Mouse (Mus musculus) hindbrain, embryonic 15.5 days (tissue): ENCODE measurements around the gene Gm5134. TPM values are rescaled to one million over a fixed set of nuclear protein-coding genes. Genes with fewer than 3 reads are reported as not detected.
A peak's percentile ranks its signal among the peaks of the same experiment; 100 is the strongest.

Experiments
- ATAC-seq: fragments of 200-750 bp; cut with Nextera tagmentation; 2 replicates; pipeline ENCODE4 v1.8.0; 2017; ENCODE audit warnings: low read depth, moderate number of reproducible peaks, moderate TSS enrichment; ENCODE audit not compliant: low FRiP score
- H3K27ac ChIP-seq: fragments of 300-500 bp; sonication (generic); replicated peaks from 2 replicates; pipeline ENCODE4 v1.5.1; 2015; ENCODE audit warnings: mild to moderate bottlenecking, inconsistent platforms
- H3K27me3 ChIP-seq: fragments of 300-500 bp; sonication (generic); 2 replicates; pipeline ENCODE4 v1.6.1; 2015; ENCODE audit warnings: control low read depth, inconsistent platforms
- H3K36me3 ChIP-seq: fragments of 300-500 bp; sonication (generic); 2 replicates; pipeline ENCODE4 v1.6.1; 2015; ENCODE audit warnings: control low read depth, inconsistent platforms
- H3K4me1 ChIP-seq: fragments of 300-500 bp; sonication (generic); replicated peaks from 2 replicates; pipeline ENCODE4 v1.6.1; 2015; ENCODE audit warnings: control low read depth, inconsistent platforms
- H3K4me2 ChIP-seq: fragments of 300-500 bp; sonication (generic); 2 replicates; pipeline ENCODE4 v1.6.1; 2015; ENCODE audit warnings: moderate library complexity, mild to moderate bottlenecking, inconsistent platforms
- H3K4me3 ChIP-seq: fragments of 300-500 bp; sonication (generic); 2 replicates; pipeline ENCODE4 v1.5.1; 2015; ENCODE audit warnings: mild to moderate bottlenecking, inconsistent platforms
- H3K9ac ChIP-seq: fragments of 300-500 bp; sonication (generic); 2 replicates; pipeline ENCODE4 v1.6.1; 2015; ENCODE audit warnings: inconsistent platforms
- H3K9me3 ChIP-seq: fragments of 300-500 bp; sonication (generic); 2 replicates; pipeline ENCODE4 v1.6.1; 2016; ENCODE audit warnings: control low read depth, inconsistent platforms
- WGBS: fragments of 180-500 bp; shearing (Covaris S2); methylation state at CpG from one replicate; pipeline ENCODE4 v1.1.7; 2015; 5-methylcytosine and 5-hydroxymethylcytosine counted together
- polyA plus RNA-seq: library from polyadenylated mRNA; unstranded; fragments of >200 nt; fragmentation: Nextera tagmentation; extraction: Ambion mirVana; gene quantifications from 2 replicates; pipeline ENCODE4 v1.2.1, GENCODE M21; 2015

Gene Gm5134
- polyA plus RNA-seq, 1 experiment from 2014 or later = not detected

DNA sequence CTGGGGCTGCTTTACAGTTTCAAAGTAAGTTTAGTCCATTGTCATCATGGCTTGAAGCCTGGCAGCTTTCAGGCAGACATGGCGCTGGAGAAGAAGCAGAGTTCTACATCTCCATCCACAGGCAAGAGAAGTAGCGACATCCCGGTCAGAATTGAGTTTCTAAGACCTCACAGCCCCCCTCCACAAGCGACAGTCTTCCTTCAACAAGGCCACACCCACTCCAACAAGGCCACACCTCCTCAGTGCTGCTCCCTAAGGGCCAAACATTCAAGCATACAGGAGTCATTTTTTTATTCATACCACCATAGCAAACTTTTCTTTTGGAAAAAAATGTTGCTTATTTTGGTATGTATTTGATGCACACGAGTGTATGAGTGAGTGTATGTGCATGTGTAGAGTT lies 76.2 kb downstream of the Gm5134 start:
- Histone ChIP-seq H3K9ac (no peak overlapping the region), H3K36me3 (no peaks in the 10 kb centered on the region), H3K4me1 (peaks cover 19% of the 10 kb centered on the region), H3K4me3 (no peak overlapping the region), H3K27me3 (no peaks in the 10 kb centered on the region), H3K4me2 (no peak overlapping the region), H3K27ac (no peak overlapping the region), H3K9me3 (no peaks in the 10 kb centered on the region)
- no peak for ATAC-seq
- WGBS = 67% methylated on average over 5 of the region's 5 CpGs

DNA sequence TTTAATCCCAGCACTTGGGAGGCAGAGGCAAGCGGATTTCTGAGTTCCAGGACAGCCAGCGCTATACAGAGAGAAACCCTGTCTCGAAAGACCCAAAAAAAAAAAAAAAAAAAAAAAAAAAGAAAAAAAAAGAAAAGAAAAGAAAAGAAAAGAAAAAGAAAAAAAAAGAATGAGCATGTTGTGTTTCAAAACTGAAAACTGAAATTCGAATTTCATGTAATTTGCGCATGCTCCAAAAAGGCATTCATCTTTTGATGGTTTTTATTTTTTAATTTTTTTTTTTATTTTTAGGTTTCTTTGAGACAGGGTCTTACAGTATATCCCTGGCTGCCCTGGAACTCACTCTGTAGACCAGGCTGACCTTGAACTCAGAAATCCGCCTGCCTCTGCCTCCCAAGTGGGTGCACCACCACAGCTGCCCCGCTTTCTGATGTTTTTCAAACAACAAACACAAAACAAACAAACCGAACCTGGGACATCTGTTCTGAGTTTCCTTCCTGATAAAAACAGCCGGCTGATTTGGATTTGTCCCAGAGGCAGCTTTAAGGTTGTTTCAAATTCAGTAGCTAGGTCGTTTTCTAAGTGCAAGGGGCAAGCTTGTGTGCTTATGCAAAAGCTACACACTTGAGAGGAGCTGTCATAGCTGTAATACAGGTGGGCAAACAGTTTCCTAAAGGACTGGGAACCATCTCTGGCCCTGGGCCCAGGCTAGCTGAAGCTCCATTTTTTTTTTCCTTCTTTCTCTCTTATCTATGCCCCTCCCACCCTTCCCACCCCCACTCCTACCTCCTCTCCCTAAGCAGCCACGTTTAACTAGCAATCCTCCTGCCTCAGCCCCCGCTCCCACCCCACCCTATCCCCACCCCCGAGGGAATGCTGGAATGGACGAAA lies 77.4 kb downstream of the Gm5134 start:
- peak; percentile 82 for ATAC-seq

GRCm38 (mm10) chr10:76032402-76033118 lies 78.2 kb downstream of the Gm5134 start, which contains the start of gene Zfp280b:
Zfp280b (plus strand) TSS chr10:76032650.
- WGBS = under 1% methylated on average over 58 of the region's 58 CpGs
- H3K9ac ChIP-seq = peak within 1 kb of the TSS; percentile 81

More for the DNA sequence above, 77.4 kb downstream of the Gm5134 start:
- H3K4me2 ChIP-seq = peak overlapping the region; percentile 91
- H3K4me1 ChIP-seq = peaks cover 19% of the 10 kb centered on the region
- H3K9ac ChIP-seq = peak overlapping the region; percentile 81; the same call in 1 of the 2 replicates
- no peaks in the 10 kb centered on the region for H3K9me3 ChIP-seq
- H3K4me3 ChIP-seq = peak overlapping the region; percentile 89
- 49% methylated on average over 14 of the region's 14 CpGs for WGBS
- peak overlapping the region; percentile 81 for H3K27ac ChIP-seq
- H3K36me3 ChIP-seq = no peaks in the 10 kb centered on the region
- H3K27me3 ChIP-seq = no peaks in the 10 kb centered on the region

DNA sequence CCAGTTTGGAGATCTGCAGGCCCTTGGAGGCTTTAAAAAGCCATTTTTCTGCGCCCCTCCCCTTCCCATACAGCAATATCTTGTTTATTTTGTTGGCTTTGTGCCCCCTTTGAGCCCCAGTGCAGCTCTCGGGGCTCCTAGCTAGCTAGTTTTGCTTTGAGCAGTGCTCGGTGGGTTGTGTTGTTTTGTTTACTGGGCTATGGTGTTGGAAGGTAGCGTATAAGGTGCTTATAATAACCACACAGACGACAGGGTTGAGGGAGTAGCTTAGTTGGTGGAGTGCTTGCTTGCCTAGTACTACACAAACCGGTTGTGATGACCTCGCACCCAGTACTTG lies 78.8 kb downstream of the Gm5134 start:
- Histone ChIP-seq H3K4me2 (peak overlapping the region; percentile 91), H3K9me3 (no peaks in the 10 kb centered on the region), H3K27ac (peak overlapping the region; percentile 81), H3K4me3 (peak overlapping the region; percentile 89), H3K4me1 (peaks cover 19% of the 10 kb centered on the region), H3K36me3 (peaks cover 6% of the 10 kb centered on the region), H3K27me3 (no peaks in the 10 kb centered on the region), H3K9ac (peak overlapping the region; percentile 81)
- 18% methylated on average over 7 of the region's 7 CpGs for WGBS
- ATAC-seq = no peak

More at GRCm38 (mm10) chr10:76032402-76033118, 78.2 kb downstream of the Gm5134 start, which contains the start of gene Zfp280b:
- Histone ChIP-seq H3K36me3 (peaks cover 1% of the 10 kb centered on the region; the same call in 1 of the 2 replicates), H3K4me3 (peak within 1 kb of the TSS; percentile 89), H3K27ac (peak within 1 kb of the TSS; percentile 81), H3K27me3 (no peaks in the 10 kb centered on the region), H3K4me1 (peaks cover 19% of the 10 kb centered on the region), H3K4me2 (peak within 1 kb of the TSS; percentile 91), H3K9me3 (no peaks in the 10 kb centered on the region)
- ATAC-seq = peak; percentile 98

DNA sequence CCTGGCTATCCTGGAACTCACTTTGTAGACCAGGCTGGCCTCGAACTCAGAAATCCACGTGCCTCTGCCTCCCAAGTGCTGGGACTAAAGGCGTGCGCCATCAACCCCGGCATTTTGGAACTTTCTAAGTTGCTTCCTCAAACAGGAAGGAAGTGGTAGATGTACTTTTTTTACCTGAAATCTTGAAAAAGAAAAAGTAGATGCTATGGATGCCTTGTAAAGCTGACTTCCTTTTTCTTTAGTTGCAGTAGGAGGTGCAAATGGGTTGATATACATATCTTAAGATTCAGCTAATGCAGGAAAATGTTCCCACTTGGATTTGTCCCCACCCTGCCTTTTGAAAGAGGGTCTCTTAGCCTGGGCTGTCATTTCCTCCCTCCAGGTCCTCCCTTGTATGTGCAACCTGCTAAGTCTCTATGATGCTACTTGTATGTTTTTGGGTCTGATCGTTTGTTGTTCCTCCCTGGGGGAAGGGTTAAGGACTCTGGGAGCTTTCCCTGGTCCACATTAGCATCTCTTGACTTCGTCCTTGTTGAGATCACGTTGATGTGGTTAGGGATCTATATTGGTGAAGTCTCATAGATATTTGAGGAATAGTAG lies 79.8 kb downstream of the Gm5134 start:
- 98% methylated on average over 8 of the region's 8 CpGs for WGBS
- Histone ChIP-seq H3K4me2 (peak overlapping the region; percentile 91), H3K4me3 (no peak overlapping the region), H3K4me1 (peaks cover 19% of the 10 kb centered on the region), H3K9me3 (no peaks in the 10 kb centered on the region), H3K9ac (no peak overlapping the region), H3K27ac (no peak overlapping the region), H3K27me3 (no peaks in the 10 kb centered on the region), H3K36me3 (peaks cover 16% of the 10 kb centered on the region)
- no peak for ATAC-seq

DNA sequence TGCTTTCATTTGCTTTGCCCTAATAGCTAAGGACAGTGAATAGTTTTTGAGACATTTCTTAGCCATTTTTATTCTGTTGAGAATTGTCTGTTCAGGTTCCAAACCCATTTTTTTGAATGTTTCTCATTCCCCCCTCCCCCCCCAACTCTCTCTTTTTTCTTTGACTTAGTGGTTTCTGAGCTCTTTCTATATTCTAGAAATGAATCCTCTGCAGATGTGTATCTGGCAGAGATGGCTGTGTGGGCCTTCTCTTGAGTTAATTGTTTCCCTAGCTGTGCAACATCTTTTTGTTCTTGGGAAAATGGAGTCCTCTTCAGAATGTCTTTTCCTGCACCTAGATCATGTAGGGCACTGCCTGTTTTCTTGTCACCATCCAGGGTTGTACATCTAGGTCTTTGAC lies 81.0 kb downstream of the Gm5134 start:
- Histone ChIP-seq H3K9ac (no peak overlapping the region), H3K9me3 (no peaks in the 10 kb centered on the region), H3K36me3 (peaks cover 28% of the 10 kb centered on the region), H3K4me1 (peaks cover 19% of the 10 kb centered on the region), H3K27ac (no peak overlapping the region), H3K4me3 (no peak overlapping the region), H3K27me3 (no peaks in the 10 kb centered on the region), H3K4me2 (no peak overlapping the region)
- no peak for ATAC-seq

DNA sequence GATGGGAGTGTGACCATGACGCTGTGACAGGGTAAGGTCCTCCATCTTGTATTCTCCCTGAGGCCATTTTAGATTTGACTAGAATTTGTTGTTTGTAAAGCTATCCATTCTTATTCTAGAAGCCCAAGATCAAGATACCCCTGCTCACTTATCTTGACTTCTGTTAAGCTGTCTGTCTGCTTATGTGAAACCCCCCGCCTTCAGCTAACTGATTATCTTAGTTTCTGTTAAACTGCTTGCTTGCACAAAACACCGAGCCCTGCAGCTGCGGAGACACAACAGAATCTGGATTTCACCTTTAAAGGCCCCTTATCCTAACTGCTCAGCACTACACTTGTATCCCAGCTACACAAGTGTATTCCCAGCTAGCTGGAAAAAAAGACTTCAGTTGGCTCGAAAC lies 82.6 kb downstream of the Gm5134 start:
- H3K27me3 ChIP-seq = no peaks in the 10 kb centered on the region
- peaks cover 41% of the 10 kb centered on the region for H3K36me3 ChIP-seq
- no peak overlapping the region for H3K9ac ChIP-seq
- H3K4me2 ChIP-seq = no peak overlapping the region
- no peak overlapping the region for H3K4me3 ChIP-seq
- H3K27ac ChIP-seq = no peak overlapping the region
- H3K9me3 ChIP-seq = no peaks in the 10 kb centered on the region
- peaks cover 15% of the 10 kb centered on the region for H3K4me1 ChIP-seq
- WGBS = 97% methylated on average over 5 of the region's 5 CpGs
- ATAC-seq = no peak

DNA sequence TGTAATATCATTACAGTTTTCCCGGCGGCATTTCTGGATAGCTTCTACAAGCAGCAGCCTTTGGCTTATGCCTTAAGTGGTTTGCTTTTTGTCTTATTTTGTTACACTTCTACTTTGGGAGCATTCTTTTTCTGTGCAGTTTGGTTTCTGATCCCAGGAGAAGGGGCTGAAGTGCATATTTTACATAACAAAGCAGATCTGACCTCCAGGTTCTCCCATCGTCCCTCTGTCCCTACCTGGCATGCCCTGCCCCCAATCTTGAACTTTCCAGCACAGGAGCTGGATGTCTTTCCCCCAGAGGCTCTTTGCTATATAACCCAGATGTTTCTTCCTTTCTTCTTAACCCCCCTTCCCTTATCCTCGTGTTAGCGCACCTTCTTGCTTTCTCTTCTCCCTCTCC lies 91.0 kb downstream of the Gm5134 start:
- Histone ChIP-seq H3K9me3 (no peaks in the 10 kb centered on the region), H3K27ac (no peak overlapping the region), H3K36me3 (peaks cover 17% of the 10 kb centered on the region), H3K4me3 (no peak overlapping the region), H3K4me2 (no peak overlapping the region), H3K27me3 (no peaks in the 10 kb centered on the region), H3K9ac (no peak overlapping the region), H3K4me1 (no peaks in the 10 kb centered on the region)
- ATAC-seq = no peak
- WGBS = 40% methylated on average over 5 of the region's 5 CpGs

GRCm38 (mm10) chr10:76046754-76047153 lies 92.4 kb downstream of the Gm5134 start:
- Histone ChIP-seq H3K4me2 (no peak overlapping the region), H3K9me3 (no peaks in the 10 kb centered on the region), H3K4me1 (no peaks in the 10 kb centered on the region), H3K27me3 (no peaks in the 10 kb centered on the region), H3K27ac (no peak overlapping the region), H3K36me3 (peaks cover 4% of the 10 kb centered on the region; the same call in 1 of the 2 replicates), H3K4me3 (no peak overlapping the region), H3K9ac (no peak overlapping the region)
- 96% methylated on average over 1 of the region's 1 CpGs for WGBS
- ATAC-seq = no peak

DNA sequence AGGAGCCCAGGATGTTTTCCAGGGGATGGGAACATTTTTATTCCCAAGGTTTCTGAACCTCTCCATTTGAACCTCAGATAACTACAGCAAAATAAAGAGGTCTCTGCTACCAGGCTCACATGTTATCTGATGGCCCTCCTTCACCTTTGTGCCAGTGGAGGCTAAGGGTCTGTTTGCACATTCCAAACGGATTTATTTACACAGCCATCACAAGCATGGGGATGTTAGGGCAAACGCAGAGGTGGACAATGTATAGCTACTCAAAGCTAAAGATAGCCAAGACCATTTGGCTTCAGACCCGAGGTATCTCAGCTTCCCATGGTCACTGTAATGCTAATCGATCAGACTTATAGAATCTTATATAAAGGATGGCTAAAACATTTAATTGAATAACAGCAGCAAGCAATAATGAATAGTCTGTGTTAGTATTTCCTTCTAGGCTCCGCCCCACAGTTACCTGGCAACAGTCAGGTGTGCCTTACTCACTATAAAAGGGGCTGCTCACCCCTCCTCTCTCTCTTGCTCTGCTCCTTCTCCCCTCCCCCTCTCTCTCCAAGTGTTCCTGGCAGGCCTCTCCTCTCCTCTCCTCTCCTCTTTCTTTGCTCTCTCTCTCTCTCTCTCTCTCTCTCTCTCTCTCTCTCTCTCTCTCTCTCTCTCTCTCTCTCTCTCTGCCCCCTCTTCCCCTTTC lies 93.0 kb downstream of the Gm5134 start:
- ATAC-seq = no peak
- Histone ChIP-seq H3K4me1 (no peaks in the 10 kb centered on the region), H3K9ac (no peak overlapping the region), H3K4me3 (no peak overlapping the region), H3K9me3 (no peaks in the 10 kb centered on the region), H3K27ac (no peak overlapping the region), H3K27me3 (no peaks in the 10 kb centered on the region), H3K36me3 (peaks cover 4% of the 10 kb centered on the region; the same call in 1 of the 2 replicates), H3K4me2 (no peak overlapping the region)
- WGBS = 62% methylated on average over 5 of the region's 5 CpGs

GRCm38 (mm10) chr10:76048967-76049366 lies 94.7 kb downstream of the Gm5134 start:
- H3K4me2 ChIP-seq = no peak overlapping the region
- H3K27me3 ChIP-seq = no peaks in the 10 kb centered on the region
- no peak overlapping the region for H3K27ac ChIP-seq
- no peaks in the 10 kb centered on the region for H3K4me1 ChIP-seq
- ATAC-seq = no peak
- no peaks in the 10 kb centered on the region for H3K9me3 ChIP-seq
- 66% methylated on average over 6 of the region's 6 CpGs for WGBS
- H3K9ac ChIP-seq = no peak overlapping the region
- no peaks in the 10 kb centered on the region for H3K36me3 ChIP-seq
- H3K4me3 ChIP-seq = no peak overlapping the region
